Comparison of ENCODE assay signal across 10 mouse cellular contexts in genomic region chr19:46641420-46642085, GRCm38 (mm10). TPM values are rescaled to one million over a fixed set of nuclear protein-coding genes. Genes with fewer than 3 reads are reported as not detected.
DNase-seq lines count a peak whose midpoint lies in the region; ATAC-seq and TF ChIP-seq lines count a peak whose summit lies in the region.
"Had no signal": no experiment of that assay in that cellular context is flagged by ENCODE, and none has a peak within 500 bp of the region (broad histone marks: within the 10 kb centered on the region; RNA-seq: fewer than 3 reads in every experiment).

No protein-coding gene starts in this region.

- no peaks in the 10 kb centered on the region for H3K9me3 ChIP-seq in hindbrain, embryonic 13.5 days
- no peaks in the 10 kb centered on the region for H3K9me3 ChIP-seq in neural tube, embryonic 13.5 days

- peak overlapping the region; percentile 14; the same call in 1 of the 2 replicates for H3K9ac ChIP-seq in hindbrain, embryonic 13.5 days
- peak overlapping the region; percentile 2; the same call in 1 of the 2 replicates for H3K9ac ChIP-seq in neural tube, embryonic 13.5 days

- H3K36me3 ChIP-seq in hindbrain, embryonic 13.5 days: peaks cover 23% of the 10 kb centered on the region
- H3K36me3 ChIP-seq in neural tube, embryonic 13.5 days: peaks cover 18% of the 10 kb centered on the region

- peak; percentile 49 to 66 for DNase-seq in urinary bladder, adult 18-20 months (ENCODE audit: low spot score in 2 of 2)
- no peak for DNase-seq in urinary bladder, adult 2 months (ENCODE audit: low spot score)
- DNase-seq in gastrocnemius, adult 2 months: peak; percentile 89
- DNase-seq in liver: peak; percentile 48
- DNase-seq in c-Kit-positive CD71-positive TER-119-positive erythroid progenitor cells, embryonic 14.5 days (ENCODE audit: low spot score): no peak

- ATAC-seq in hindbrain, embryonic 13.5 days (ENCODE audit: low FRiP score): no peak
- ATAC-seq in neural tube, embryonic 13.5 days (ENCODE audit: low read depth): no peak
- no peak for ATAC-seq in frontal cortex, adult (ENCODE audit: low TSS enrichment)

- TF ChIP-seq CTCF in gastrocnemius, adult 2 months (IDR thresholded peaks at IDR 0.05): no peak

- WGBS in hindbrain, embryonic 13.5 days: 63% methylated on average over 19 of the region's 19 CpGs
- 62% methylated on average over 19 of the region's 19 CpGs for WGBS in neural tube, embryonic 13.5 days

- H3K4me1 ChIP-seq in hindbrain, embryonic 13.5 days (replicated peaks): peaks cover 68% of the 10 kb centered on the region
- H3K4me1 ChIP-seq in neural tube, embryonic 13.5 days (replicated peaks): peaks cover 72% of the 10 kb centered on the region

- peak overlapping the region; percentile 95 for H3K27ac ChIP-seq in gastrocnemius, adult 2 months
- peak overlapping the region; percentile 74 for H3K27ac ChIP-seq in hindbrain, embryonic 13.5 days
- peak overlapping the region; percentile 75 for H3K27ac ChIP-seq in neural tube, embryonic 13.5 days (replicated peaks)

- H3K4me2 ChIP-seq in hindbrain, embryonic 13.5 days: no peak overlapping the region
- no peak overlapping the region for H3K4me2 ChIP-seq in neural tube, embryonic 13.5 days

- intact Hi-C loops in gastrocnemius, adult 2 months (cut with DNase I): loop anchor here (1.0 kb wide), 1 partner anchor 16 kb away; no protein-coding TSS in a partner anchor

- H3K4me3 ChIP-seq in gastrocnemius, adult 2 months: peak overlapping the region; percentile 65
- no peak overlapping the region for H3K4me3 ChIP-seq in hindbrain, embryonic 13.5 days
- H3K4me3 ChIP-seq in neural tube, embryonic 13.5 days: no peak overlapping the region

- no peaks in the 10 kb centered on the region for H3K27me3 ChIP-seq in hindbrain, embryonic 13.5 days
- no peaks in the 10 kb centered on the region for H3K27me3 ChIP-seq in neural tube, embryonic 13.5 days

RNA-seq across cellular contexts. Expression of gene Cyp17a1, which starts 31.4 kb away (rescaled TPM):
- polyA plus RNA-seq in urinary bladder, adult 2 months (2012; rRNA removed): not detected in 2 replicates
- not detected for total RNA-seq in gastrocnemius, adult 2 months (2021)
- polyA plus RNA-seq in hindbrain, embryonic 13.5 days (2015; fragmentation: Nextera tagmentation; extraction: Ambion mirVana): not detected in 2 replicates
- polyA plus RNA-seq in neural tube, embryonic 13.5 days (2015; fragmentation: Nextera tagmentation; extraction: Ambion mirVana): not detected in 2 replicates
- total RNA-seq: layer of hippocampus, postnatal 10 days; MEL had no signal

RNA-seq across cellular contexts. Expression of gene Wbp1l, which starts 42.7 kb away (rescaled TPM):
- polyA plus RNA-seq in urinary bladder, adult 2 months (2012; rRNA removed): 60.0 and 70.2 TPM in 2 replicates
- total RNA-seq in gastrocnemius, adult 2 months (2021): 100 to 1,000 TPM in 1 of 2 experiments, 10 to 100 TPM in 1; 65.4 to 101 TPM
- polyA plus RNA-seq in hindbrain, embryonic 13.5 days (2015; fragmentation: Nextera tagmentation; extraction: Ambion mirVana): 42.2 and 44.5 TPM in 2 replicates
- 38.0 and 43.2 TPM in 2 replicates for polyA plus RNA-seq in neural tube, embryonic 13.5 days (2015; fragmentation: Nextera tagmentation; extraction: Ambion mirVana)

RNA-seq across cellular contexts. Expression of gene Borcs7, which starts 48.2 kb away (rescaled TPM):
- 11.8 and 12.8 TPM in 2 replicates for polyA plus RNA-seq in urinary bladder, adult 2 months (2012; rRNA removed)
- 10 to 100 TPM; 12.1 to 12.2 TPM for total RNA-seq in gastrocnemius, adult 2 months (2021)
- polyA plus RNA-seq in hindbrain, embryonic 13.5 days (2015; fragmentation: Nextera tagmentation; extraction: Ambion mirVana): 20.9 and 24.5 TPM in 2 replicates
- 19.7 and 21.6 TPM in 2 replicates for polyA plus RNA-seq in neural tube, embryonic 13.5 days (2015; fragmentation: Nextera tagmentation; extraction: Ambion mirVana)

Comparison
In these comparisons a context has a peak if more than half of its experiments do, and no peak if none do; other contexts are left out.
1. DNase-seq: peak in urinary bladder, adult 18-20 months (2 of 2), gastrocnemius, adult 2 months (single experiment) and liver (single experiment); none in urinary bladder, adult 2 months (single experiment) and c-Kit-positive CD71-positive TER-119-positive erythroid progenitor cells, embryonic 14.5 days (single experiment).
2. Peak in every context shown above with its lines, with median percentiles within 50 percentile points of each other: H3K27ac ChIP-seq.